Mouse (Mus musculus) thymus, postnatal 0 days (tissue): ENCODE data around the gene Nemp2. TPM values are rescaled to one million over a fixed set of nuclear protein-coding genes. Genes with fewer than 3 reads are reported as not detected.
"Not testable (repeated sequence)": the region's sequence is repeated elsewhere in the genome, so short reads cannot be mapped to it uniquely, and the experiment has no call there.

ENCODE experiments used
- DNase-seq: peaks from one replicate; pipeline ENCODE4 v3.0.0-alpha.2; 2015; ENCODE audit warnings: low spot score
- polyA plus RNA-seq: library from polyadenylated mRNA; unstranded; fragments of >200 nt; fragmentation: Nextera tagmentation; extraction: Ambion mirVana; gene quantifications from 2 replicates; pipeline ENCODE4 v1.2.1, GENCODE M21; 2015

The Nemp2 gene
- polyA plus RNA-seq, 1 experiment from 2014 or later = 15.8 TPM

DNA sequence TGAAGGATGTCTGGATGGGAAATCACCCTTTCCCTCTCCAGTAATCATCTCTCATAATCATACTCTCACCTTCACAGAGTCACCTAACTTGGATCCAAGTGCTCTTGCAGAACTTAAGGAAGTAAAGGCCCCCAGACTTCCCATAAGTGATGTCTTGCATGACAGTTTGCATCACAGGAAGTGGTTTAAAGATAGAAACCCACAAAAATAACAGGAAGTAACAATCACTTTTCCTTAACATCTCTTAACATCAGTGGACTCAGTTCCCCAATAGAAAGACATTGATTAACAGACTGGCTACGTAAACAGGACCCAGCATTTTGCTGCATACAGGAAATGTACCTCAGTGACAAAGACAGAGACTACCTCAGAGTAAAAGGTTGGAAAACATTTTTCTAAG lies 22.9 kb downstream of the Nemp2 start:
- peak; percentile 59 for DNase-seq

DNA sequence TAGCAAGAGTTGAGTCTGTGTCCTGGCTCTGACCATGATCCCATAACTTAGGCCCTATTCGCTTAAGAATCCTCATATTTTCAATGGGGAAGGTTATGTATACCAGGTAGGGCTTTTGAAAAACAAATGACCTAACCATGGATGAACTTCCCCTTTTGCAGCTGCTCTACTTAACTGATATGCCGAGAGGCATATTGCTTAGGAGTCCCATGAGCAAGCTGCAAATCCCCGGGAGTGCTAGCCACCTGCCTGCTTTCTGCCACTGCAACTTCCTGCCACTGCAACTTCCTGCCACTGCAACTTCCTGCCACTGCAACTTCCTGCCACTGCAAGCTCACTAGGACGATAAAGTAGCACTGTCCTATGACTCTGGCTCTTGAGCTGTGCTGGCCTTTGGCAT lies 24.6 kb downstream of the Nemp2 start:
- peak; percentile 44 for DNase-seq

DNA sequence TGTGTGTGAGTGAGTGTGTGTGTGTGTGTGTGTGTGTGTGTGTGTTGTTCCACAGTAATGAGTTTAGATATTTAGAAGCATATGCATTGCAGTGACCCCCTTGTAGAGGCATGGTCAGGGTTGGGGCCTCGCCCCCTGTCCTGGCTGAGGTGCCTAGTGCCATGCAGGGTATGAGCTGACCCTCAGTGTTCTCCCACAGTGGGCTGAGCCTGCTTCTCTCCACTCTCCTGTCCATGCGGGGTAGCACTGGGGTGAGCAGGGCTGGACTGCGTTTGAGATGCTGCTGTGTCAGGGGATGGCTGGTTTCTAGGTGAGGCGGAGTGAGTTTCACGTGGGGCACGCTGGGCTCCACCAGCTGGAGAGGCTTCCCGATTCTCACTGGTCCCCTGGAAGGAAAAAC lies 27.7 kb downstream of the Nemp2 start:
- no peak for DNase-seq

DNA sequence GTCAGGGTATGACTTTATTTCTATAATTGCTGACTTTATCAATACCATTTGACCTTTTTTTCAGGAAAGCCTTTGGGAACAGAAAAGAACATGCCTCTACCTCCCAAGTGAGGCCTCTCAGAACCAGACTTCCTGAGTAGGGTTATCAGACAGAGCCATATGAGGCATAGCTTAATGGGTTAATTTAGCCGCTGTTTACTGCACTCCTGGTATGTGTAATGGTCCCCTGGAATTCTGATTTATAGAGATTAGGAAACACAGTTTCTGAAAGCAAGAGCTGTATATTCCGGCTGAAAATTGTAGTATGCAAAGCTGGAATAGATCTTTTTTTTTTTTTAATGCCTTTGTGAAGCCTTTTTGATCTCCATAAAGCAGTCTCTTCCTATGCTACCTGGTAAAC lies 29.8 kb downstream of the Nemp2 start:
- DNase-seq = no peak

DNA sequence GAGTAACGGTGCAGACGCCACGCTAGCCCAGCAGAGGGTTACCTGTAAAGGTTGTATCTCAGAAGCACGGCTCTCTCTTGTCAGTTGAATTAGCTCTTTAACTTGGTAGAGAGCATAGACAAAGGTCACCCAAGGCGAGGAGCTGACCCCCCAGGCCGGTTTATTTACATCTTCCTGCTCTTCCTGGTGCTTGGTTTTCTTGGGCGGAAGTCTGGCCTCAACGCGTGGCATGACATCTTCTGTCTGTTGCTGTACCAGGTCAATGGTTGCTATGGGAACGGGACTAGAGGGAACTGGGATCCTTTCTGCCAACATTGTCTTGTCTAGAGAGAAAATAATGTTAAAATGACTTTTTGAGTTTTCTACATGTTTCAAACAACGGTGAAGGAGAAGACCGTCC lies 30.3 kb downstream of the Nemp2 start:
- no peak for DNase-seq

DNA sequence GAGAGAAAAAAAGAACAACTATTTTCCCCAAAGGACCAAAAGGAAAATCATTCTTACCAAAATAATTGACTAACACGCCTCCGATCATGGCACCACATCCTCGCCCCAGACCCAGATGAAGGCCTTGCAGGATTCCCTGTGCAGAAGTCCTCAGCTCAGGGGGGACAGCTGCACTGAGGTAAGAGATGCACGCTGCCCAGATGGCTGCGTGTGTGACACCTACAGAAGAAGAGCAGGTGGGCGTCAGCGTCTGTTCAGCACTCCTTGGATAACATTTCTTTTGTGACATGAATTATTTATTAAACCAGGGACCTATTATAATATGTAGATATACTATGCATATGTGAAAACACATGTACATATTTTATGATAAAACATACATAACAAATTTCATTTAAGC lies 32.7 kb downstream of the Nemp2 start:
- DNase-seq = no peak

DNA sequence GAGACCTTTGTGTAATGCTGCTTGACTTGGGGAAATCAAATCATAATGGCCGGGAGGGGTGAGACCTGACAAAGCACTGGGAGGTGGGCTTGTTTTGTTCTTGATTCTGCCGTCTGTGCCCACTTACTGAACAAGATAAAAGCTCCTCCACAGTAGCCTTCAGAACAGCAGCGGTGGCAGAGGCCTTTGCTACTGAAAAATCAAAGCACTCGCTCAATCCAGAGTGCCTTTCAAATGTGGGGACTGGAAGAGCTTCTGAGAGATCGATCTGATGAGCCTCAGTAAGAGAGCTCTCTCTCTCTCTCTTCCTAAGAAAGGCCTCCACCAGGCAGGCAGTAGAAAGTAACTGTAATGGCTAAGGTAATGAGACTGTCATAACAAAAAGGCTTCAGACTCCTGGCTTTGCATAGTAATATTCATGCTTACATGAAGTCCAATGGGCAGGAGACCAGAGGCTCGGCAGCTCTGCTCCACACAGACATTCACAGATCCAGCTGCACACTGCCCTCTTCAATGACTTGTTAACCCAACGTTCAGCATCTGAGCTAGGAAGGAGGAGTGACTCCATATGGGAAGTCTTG lies 38.3 kb downstream of the Nemp2 start:
- no peak for DNase-seq

DNA sequence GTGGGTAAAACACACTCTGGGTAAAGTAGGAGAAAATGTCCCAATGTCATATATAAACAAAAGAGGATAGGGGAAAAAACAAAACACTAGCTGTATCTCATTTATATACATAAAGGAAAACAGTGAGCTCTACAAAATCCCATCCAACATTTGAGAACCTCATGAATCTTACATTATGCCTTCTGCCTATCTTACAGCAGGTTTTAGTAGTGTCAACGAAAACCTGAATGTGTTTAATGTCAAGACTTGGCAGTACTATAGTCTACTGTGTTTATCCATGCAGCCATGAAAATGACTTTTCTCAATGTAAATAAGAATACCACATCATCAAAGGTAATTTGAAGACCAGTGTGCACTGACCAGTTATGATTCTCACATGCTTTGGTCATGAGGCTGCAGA lies 39.4 kb downstream of the Nemp2 start:
- no peak for DNase-seq

DNA sequence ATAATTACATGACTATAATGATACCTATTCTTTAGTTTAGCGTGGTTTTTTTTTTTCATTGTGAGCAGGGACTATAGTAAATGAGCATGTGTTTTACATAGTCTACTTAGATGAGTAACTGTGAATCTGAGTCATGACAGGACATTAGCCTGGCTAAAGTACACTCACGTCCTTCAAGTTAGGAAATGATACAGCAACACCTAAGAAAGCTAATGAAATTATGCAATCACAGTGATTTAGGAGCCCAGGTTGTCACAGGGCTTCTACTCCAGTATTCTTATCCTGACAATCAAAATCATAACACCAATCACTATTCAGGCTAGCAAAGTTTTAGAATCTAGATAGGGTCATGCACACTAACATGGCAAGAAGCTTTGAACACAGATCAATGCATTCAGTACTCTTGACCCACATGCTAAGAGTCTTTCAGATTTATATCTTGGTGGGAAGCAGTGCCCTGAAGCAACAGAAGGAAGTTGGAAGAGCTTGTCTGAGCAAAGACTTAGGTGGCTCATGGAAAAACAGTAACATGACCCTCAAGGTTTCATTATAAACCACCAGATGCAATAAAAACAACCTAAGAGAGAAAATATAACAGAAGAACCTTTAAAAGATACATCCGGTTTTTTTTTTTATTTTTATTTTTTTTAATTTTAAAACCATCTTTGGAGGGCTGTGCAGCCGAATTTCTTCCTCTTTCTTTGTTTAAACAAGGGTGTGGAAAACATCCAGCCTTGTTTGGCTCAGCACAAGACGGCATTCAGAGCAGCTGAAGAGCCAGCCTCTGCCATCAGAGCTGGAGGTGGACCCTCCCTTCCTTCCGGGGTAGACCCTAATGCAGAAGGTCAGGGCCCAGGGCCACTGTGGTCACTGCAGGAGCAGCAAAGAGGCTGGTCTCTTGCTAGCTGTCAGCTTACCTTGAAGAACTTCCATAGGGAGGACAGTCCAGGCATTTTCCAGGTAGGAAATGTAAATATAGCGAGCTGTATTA lies 45.4 kb downstream of the Nemp2 start:
- DNase-seq = no peak

DNA sequence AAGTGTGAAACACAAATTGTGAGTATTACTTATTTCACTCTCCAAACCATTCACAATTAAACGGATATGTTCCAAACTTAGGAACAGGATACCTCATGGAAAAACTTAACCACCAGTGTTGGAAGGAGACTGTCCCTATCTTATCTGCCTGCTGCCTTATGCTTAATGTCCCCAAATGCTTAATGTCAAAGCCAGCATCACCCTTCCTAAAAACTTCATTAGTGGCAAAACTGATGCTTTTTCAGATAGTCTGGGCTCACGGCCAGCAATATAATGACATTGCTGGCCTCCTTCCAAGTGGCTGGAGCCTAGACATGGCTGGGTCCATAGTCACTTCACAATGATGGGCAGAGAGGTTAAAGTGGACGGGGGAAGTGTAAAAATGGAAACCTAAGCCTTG lies 46.1 kb downstream of the Nemp2 start:
- DNase-seq = no peak

DNA sequence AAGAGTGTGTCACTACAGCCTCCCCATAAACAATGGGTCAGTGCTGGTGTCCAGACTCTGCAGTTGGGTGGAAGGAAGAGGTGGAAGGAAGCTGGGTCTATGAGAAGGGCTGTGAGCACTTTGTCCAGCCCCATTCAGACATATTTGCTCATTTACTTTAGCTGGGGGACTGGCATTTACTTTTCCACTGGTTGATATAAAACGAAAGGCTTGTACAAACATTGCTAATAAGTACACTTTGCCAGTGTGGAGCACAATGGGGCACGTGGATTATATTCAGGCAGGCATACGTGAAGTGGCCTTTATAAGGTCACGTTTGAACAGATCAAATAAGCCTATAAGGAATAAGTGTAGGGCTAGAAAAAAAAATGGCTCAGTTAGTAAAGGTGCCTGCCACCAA lies 53.0 kb downstream of the Nemp2 start:
- no peak for DNase-seq

DNA sequence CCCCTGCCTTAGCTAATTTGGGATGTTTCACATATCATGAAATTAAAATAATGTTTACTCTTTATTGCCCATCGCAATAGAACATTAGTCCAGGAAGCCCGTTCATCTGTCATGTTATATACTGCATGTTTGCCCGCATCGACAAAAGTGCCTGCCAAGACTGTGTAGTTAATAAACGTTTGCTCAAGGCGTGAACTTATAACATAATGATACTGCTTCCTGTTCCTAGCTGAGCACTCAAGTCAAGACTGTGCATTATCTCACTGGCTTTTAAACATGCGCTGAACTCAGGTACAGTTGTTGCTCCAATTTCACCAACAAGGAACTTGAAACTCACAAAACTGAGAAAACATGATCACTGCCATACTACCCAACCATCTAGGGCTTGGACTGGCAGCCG lies 57.1 kb downstream of the Nemp2 start:
- DNase-seq = no peak

DNA sequence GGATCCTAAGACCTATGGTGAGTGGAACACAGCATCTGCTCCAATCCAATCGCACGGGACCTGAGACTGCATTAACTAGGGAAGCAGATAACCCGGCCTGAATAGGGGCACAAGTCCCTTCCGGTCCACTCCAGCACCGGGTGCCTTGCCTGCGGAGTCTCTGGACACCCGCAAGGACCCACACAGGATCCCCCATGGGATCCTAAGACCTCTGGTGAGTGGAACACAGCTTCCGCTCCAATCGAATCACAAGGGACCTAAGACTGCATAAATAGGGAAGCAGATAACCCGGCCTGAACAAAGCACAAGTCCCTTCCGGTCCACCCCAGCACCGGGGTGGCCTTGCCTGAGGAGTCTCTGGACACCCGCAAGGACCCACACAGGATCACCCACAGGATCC lies 64.0 kb downstream of the Nemp2 start:
- not testable (repeated sequence) for DNase-seq

Other genes with a start within 250 kb of the Nemp2 start
- 13.6 and 18.1 TPM in 2 replicates for gene Nab1, start 130.0 kb upstream of the Nemp2 start, polyA plus RNA-seq
- 2.5 and 2.6 TPM in 2 replicates for gene Mfsd6, start 96.8 kb downstream of the Nemp2 start, polyA plus RNA-seq
- gene Inpp1, start 187.0 kb downstream of the Nemp2 start, polyA plus RNA-seq = 43.5 and 43.7 TPM in 2 replicates
- 23.8 and 24.3 TPM in 2 replicates for gene Hibch, start 214.2 kb downstream of the Nemp2 start, polyA plus RNA-seq